Mouse (Mus musculus): ENCODE data around the gene Bex1. TPM values are rescaled to one million over a fixed set of nuclear protein-coding genes. Genes with fewer than 3 reads are reported as not detected.

The Bex1 gene
- total and polyA plus RNA-seq, 2 experiments from 2014 or later: 108 to 338 TPM

- H3K9ac ChIP-seq (replicated peaks; ENCODE audit: low read length, poor library complexity, severe bottlenecking): no peak overlapping the region
- no peaks in the 10 kb centered on the region for H3K27me3 ChIP-seq (ENCODE audit: insufficient read depth, low read length)
- no peaks in the 10 kb centered on the region for H3K9me3 ChIP-seq (ENCODE audit: low read length)
- no peaks in the 10 kb centered on the region for H3K36me3 ChIP-seq (ENCODE audit: insufficient read depth, low read length)
- H3K4me1 ChIP-seq (ENCODE audit: insufficient read depth, low read length): no peaks in the 10 kb centered on the region
- no peak for TF ChIP-seq CTCF (IDR thresholded peaks at IDR 0.05)
- H3K4me3 ChIP-seq (ENCODE audit: low read depth, low read length): no peak overlapping the region
- WGBS: 88% methylated on average over 1 of the region's 1 CpGs
- H3K27ac ChIP-seq (ENCODE audit: low read depth, low read length): no peak overlapping the region
- no peak for ATAC-seq (ENCODE audit: low FRiP score)
- H3K4me2 ChIP-seq (ENCODE audit: low read depth, low read length, poor library complexity, severe bottlenecking): no peak overlapping the region
- DNase-seq (ENCODE audit: low spot score): no peak
Measured at GRCm38 (mm10) chrX:136183107-136183506, 32.2 kb downstream of the Bex1 start.

GRCm38 (mm10) chrX:136180897-136181553 lies 34.3 kb downstream of the Bex1 start:
- Histone ChIP-seq H3K27me3 (ENCODE audit: insufficient read depth, low read length) (no peaks in the 10 kb centered on the region), H3K4me3 (ENCODE audit: low read depth, low read length) (no peak overlapping the region), H3K9ac (replicated peaks; ENCODE audit: low read length, poor library complexity, severe bottlenecking) (no peak overlapping the region), H3K4me1 (ENCODE audit: insufficient read depth, low read length) (no peaks in the 10 kb centered on the region), H3K4me2 (ENCODE audit: low read depth, low read length, poor library complexity, severe bottlenecking) (no peak overlapping the region), H3K9me3 (ENCODE audit: low read length) (no peaks in the 10 kb centered on the region), H3K27ac (ENCODE audit: low read depth, low read length) (no peak overlapping the region), H3K36me3 (ENCODE audit: insufficient read depth, low read length) (no peaks in the 10 kb centered on the region)
- no peak for TF ChIP-seq CTCF (IDR thresholded peaks at IDR 0.05)
- WGBS: 26% methylated on average over 11 of the region's 11 CpGs
- ATAC-seq (ENCODE audit: low FRiP score): no peak
- DNase-seq (ENCODE audit: low spot score): no peak

- DNase-seq (ENCODE audit: low spot score) (peak; percentile 21), ATAC-seq (ENCODE audit: low FRiP score) (no peak)
- Histone ChIP-seq H3K27me3 (ENCODE audit: insufficient read depth, low read length) (no peaks in the 10 kb centered on the region), H3K36me3 (ENCODE audit: insufficient read depth, low read length) (no peaks in the 10 kb centered on the region), H3K4me3 (ENCODE audit: low read depth, low read length) (peak overlapping the region; percentile 50), H3K4me2 (ENCODE audit: low read depth, low read length, poor library complexity, severe bottlenecking) (peak overlapping the region; percentile 50), H3K27ac (ENCODE audit: low read depth, low read length) (peak overlapping the region; percentile 82; the same call in 1 of the 2 replicates), H3K9ac (replicated peaks; ENCODE audit: low read length, poor library complexity, severe bottlenecking) (peak overlapping the region; percentile 36; the same call in 1 of the 2 replicates), H3K9me3 (ENCODE audit: low read length) (no peaks in the 10 kb centered on the region), H3K4me1 (ENCODE audit: insufficient read depth, low read length) (no peaks in the 10 kb centered on the region)
- no peak for TF ChIP-seq CTCF (IDR thresholded peaks at IDR 0.05)
- WGBS: 16% methylated on average over 10 of the region's 10 CpGs
Measured at GRCm38 (mm10) chrX:136172786-136173185, 42.5 kb downstream of the Bex1 start.

GRCm38 (mm10) chrX:136172118-136172551 lies 43.2 kb downstream of the Bex1 start, which contains the start of gene Tceal8:
Gene Tceal8, minus strand, starts transcription at chrX:136172342.
- peak; percentile 96 for ATAC-seq (ENCODE audit: low FRiP score)
- peak within 1 kb of the TSS; percentile 59 for H3K9ac ChIP-seq (replicated peaks; ENCODE audit: low read length, poor library complexity, severe bottlenecking)
- H3K9me3 ChIP-seq (ENCODE audit: low read length): no peaks in the 10 kb centered on the region
- H3K4me1 ChIP-seq (ENCODE audit: insufficient read depth, low read length): no peaks in the 10 kb centered on the region
- peak within 1 kb of the TSS; percentile 82 for H3K27ac ChIP-seq (ENCODE audit: low read depth, low read length)
- no peaks in the 10 kb centered on the region for H3K27me3 ChIP-seq (ENCODE audit: insufficient read depth, low read length)
- H3K4me2 ChIP-seq (ENCODE audit: low read depth, low read length, poor library complexity, severe bottlenecking): peak within 1 kb of the TSS; percentile 50
- peak; percentile 96 for DNase-seq (ENCODE audit: low spot score)
- 24% methylated on average over 10 of the region's 10 CpGs for WGBS
- peak within 1 kb of the TSS; percentile 50 for H3K4me3 ChIP-seq (ENCODE audit: low read depth, low read length)
- H3K36me3 ChIP-seq (ENCODE audit: insufficient read depth, low read length): no peaks in the 10 kb centered on the region
- peak; percentile 34 for TF ChIP-seq CTCF (IDR thresholded peaks at IDR 0.05)

GRCm38 (mm10) chrX:136171189-136172117 lies 43.9 kb downstream of the Bex1 start:
- H3K4me2 ChIP-seq (ENCODE audit: low read depth, low read length, poor library complexity, severe bottlenecking): peak overlapping the region; percentile 45
- H3K36me3 ChIP-seq (ENCODE audit: insufficient read depth, low read length): no peaks in the 10 kb centered on the region
- H3K27me3 ChIP-seq (ENCODE audit: insufficient read depth, low read length): no peaks in the 10 kb centered on the region
- 19% methylated on average over 24 of the region's 24 CpGs for WGBS
- peak overlapping the region; percentile 82 for H3K27ac ChIP-seq (ENCODE audit: low read depth, low read length)
- ATAC-seq (ENCODE audit: low FRiP score): peak; percentile 83
- no peaks in the 10 kb centered on the region for H3K4me1 ChIP-seq (ENCODE audit: insufficient read depth, low read length)
- peak overlapping the region; percentile 50 for H3K4me3 ChIP-seq (ENCODE audit: low read depth, low read length)
- TF ChIP-seq CTCF (IDR thresholded peaks at IDR 0.05): no peak
- DNase-seq (ENCODE audit: low spot score): peak; percentile 86
- H3K9ac ChIP-seq (replicated peaks; ENCODE audit: low read length, poor library complexity, severe bottlenecking): peak overlapping the region; percentile 59
- H3K9me3 ChIP-seq (ENCODE audit: low read length): no peaks in the 10 kb centered on the region

Measured in midbrain, postnatal 0 days (tissue).